Mouse (Mus musculus): ENCODE results near the gene P4htm.

The P4htm gene

DNA sequence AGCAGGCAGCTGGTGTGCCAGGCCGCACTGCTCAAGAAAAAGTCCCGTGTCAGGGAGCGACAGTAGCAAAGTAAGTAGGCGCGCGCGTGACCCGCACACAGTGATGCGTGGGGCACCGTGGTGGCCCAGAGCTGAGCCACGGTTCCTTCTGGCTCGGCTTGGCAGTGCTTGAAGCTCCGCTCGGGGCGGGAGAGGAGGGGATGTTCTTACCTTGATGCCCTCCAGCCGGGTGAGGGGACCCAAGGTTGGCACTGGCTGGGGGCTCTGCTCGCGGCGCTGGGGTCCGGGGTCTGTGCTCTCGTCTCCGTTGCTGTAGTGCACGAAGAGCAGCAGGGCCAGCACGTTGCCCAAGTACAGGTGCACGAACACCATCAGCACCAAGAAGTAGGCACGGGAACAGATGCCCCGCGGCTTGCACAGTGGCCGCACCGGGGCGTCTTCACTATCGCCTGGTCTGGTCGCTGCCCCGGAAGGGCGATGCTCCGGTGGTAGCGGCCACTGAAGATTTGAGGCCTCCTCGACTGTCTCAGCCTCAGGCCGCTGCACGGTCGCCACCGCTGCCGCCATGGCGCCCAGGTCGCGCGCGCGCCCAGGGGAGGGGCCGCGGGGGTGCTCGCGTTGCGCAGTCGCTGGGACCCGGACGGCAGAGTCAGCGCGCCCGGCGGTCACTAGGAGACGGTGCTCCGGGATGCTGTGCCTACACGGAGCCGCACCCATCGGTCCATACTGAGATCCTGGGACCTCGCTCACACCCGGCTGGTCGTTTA is at the start of gene P4htm:
Gene P4htm (minus strand): TSS at position 670 of the 767 bp plus-strand sequence.
- DNase-seq: peak; percentile 53 to 78

DNA sequence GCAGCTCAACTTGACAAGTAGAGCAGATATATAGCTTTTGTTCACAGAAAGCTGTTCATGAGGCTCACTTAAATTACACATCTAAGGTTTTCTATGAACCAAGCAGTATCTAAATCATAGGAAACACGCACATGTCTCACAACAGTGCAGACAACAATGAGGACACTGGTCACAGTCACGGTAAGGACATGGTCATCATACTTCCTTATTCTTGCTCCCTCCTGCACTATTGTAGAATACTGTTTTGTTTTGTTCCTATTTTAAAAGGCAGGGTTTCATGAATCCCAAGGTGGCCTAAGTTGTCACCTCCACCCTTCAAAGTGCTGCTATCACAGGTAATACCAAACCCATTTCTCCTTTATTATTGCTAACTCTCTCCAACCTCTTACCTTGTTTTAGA is 42.4 kb upstream of the P4htm start:
- DNase-seq: no peak

DNA sequence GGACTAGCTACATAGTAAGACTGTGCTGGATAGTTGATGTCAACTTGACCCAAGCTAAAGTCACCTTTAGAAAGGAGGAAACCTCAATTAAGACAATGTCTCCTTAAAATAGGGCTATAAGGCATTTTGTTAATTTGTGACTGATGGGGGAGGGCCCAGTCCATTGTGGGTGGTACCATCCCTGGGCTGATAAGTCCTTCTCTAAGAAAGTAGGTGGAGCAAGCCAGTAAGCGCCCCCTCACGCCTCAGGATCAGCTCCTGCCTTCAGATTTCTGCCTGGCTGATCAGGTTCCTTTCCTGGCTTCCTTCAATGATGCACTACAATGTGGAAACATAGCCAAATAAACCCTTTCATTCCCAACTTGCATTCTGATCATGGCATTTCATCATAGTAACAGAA is 37.9 kb upstream of the P4htm start:
- peak in 1 of 2 experiments; percentile 36 for DNase-seq

DNA sequence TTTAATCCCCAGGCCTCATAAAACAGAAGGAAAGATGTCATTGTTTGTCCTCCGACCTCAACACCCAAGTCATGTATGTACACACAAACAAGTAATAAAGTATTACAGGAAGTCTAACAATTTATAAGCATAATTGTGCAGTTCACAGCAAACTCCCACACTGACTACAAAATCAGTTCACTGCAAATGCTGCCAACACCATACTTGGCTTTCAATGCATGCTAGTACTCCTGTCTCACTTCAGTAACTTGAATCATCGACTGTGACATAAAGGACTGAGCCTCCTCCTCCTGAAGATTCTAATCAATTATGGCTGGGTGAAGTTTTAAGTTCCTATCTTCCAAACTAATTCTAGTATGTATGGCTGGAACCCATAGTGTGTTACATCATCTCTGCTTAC is 36.4 kb upstream of the P4htm start:
- DNase-seq: no peak

DNA sequence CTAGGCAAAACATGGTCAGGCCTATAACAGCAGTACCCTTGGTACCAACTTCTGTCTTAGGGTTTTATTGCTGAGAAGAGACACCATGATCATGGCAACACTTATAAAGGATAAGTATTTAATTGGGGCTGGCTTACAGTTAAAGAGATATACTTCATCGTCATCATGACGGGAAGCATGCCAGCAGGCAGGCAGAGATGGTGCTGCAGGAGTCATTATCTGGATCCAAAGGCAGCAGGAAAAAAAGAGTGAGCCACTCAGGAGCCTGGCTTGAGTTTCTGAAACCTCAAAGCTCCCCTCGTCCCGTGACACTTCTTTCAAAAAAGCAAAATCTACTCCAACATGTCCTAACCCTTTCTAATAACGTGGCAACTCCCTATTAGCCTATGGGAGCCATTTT is 34.9 kb upstream of the P4htm start:
- DNase-seq: no peak

DNA sequence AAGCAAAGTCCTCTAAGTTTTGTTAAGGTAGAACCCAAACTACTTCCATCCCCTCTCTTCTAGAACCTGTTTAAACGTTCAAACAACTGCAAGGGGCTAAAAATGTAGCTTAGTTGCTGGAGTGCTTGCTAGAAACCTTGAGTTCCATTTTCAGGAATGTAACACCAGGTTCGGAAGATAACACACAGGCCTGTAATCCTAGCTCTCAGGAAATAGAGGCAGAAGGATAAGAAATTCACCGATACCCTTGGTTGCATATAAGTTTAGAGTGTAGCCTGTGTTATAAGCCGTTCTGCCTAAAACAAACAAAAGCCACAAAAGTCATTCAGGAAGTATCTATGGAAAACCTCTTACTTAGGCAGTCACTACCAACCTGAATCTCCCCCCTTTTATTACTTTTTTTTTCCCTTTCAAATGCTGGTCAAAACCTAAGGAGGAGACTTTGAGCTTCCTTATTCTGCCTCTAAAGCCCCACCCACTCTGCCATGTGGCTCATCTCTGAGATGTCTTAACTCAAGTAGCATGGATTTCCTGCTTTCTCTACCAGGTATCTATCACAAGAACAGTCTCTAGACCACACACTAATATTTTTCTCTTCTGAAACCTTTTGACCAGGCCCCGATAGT is 34.3 kb upstream of the P4htm start:
- no peak for DNase-seq

DNA sequence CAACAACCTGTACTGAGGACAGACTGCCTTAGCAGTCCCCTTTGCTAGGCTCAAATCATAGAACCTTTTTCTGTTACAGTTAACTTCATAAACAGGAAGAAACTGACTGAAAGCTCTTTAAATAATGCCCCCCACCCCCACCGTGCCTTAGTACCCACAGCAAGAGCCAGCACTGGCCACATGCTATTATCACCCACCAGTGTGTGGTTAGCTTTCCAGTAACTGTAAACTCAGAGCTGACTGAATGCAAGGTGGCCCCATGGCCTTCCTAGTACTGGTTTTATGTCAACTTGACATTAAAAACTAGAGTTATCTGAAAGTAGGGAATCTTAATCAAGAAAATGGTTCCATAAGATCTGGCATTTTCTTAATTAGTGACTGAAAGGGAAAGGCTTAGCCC is 33.2 kb upstream of the P4htm start:
- DNase-seq: no peak

GRCm38 (mm10) chr9:108628141-108628540 is 30.7 kb upstream of the P4htm start:
- no peak for DNase-seq

DNA sequence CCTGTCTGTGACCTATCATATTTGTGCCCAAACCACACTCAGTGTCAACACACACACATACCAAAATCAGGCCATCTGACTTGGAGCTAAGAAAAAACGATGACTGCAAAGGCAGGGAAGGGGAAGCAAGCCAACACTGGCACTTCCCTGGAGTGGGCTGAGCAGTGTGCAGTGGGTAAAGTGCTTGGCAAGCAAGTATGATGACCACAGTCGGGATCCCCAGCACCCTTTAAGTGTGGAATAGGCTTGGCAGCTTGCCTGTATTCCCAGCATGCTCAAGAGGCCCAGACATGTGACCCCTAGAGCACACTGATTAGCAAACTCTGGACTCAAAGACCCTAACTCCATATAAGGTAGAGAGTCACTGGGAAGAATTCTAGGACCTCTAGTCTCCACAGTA is 29.0 kb upstream of the P4htm start:
- DNase-seq: peak; percentile 65 to 72

- no peak for DNase-seq
Measured at GRCm38 (mm10) chr9:108617301-108617700, 19.8 kb upstream of the P4htm start.

- DNase-seq: no peak
Measured at GRCm38 (mm10) chr9:108611488-108611887, 14.0 kb upstream of the P4htm start.

DNA sequence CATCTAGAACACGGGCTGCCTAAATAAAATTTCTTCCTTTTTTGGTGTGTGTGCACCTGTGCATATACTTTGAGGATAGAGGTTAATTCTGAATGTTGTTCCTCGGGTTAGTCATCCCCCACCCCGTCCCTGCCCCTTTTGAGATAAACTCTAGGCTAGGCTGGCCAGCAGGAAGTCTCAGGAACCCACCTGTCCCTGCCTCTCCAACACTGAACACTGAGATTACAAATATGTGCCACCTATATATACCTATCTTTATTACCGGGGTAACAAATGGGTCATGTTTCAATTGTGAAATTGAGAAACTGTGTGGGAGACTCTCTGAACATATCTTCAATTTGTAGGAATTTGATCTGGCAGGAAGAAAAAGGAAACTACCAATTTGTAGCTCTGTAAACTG is 11.4 kb upstream of the P4htm start:
- no peak for DNase-seq

DNA sequence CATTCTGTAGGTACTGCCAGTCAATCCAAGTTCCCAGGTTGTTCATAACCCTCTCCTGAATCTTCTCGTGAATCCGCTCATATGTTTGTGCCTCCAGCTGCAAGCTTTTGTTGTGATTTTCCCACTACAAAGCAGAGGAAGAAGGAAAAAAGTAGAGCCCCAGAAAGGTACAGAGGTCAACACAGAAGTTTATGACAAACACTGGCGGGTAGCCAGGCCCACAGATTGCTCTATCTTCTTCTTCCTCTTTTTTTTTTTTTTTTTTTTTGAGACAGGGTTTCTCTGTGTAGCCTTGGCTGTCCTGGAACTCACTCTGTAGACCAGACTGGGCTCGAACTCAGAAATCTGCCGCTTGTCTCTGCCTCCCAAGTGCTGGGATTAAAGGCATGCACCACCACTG is 10.5 kb upstream of the P4htm start:
- peak in 1 of 2 experiments; percentile 21 for DNase-seq

GRCm38 (mm10) chr9:108601986-108602385 is 4.5 kb upstream of the P4htm start:
- DNase-seq: no peak

GRCm38 (mm10) chr9:108600011-108600410 is 2.5 kb upstream of the P4htm start:
- no peak for DNase-seq

DNA sequence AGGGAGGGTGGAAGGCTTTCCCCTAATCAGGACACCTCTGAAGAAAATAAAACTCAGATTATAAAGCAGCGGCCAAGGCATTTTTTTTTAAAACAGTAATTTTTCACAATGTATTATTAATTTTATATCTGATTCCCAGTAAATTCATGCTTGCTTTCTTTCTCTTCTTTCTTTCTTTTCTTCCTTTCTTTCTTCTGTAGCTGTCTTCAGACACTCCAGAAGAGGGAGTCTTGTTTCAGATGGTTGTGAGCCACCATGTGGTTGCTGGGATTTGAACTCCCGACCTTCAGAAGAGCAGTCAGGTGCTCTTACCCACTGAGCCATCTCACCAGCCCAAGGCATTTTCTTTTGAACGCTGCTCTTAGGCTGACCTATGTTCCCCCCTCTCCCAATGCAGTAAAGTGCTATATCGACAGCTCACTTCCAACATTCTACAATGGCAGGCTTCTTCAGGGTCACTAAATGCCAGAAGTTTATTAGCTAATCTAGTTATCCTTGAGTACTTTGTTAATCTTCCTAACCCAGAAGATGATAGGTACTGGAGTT is 1.6 kb upstream of the P4htm start:
- no peak for DNase-seq

- no peak for DNase-seq
Measured at GRCm38 (mm10) chr9:108594354-108594753, 3.1 kb downstream of the P4htm start.

DNA sequence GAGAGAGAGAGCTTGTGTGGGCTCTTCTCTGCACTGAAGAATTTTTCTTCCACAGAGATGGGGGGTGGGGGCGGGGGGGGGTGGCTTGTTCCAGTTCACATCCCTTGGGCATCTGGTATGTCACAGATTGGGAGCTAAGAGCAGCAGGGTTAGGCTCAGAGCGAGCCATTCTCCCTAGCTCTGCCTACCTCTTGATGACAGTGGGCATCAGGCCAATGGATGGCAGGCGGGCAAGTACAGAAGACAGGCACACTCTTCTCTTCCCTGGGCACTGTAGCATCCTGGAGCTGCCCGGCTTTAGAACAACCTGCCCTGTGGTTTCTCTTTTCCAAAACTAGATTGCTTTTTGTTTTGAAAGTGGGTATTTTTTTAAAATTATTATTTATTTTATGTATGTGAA is 6.0 kb downstream of the P4htm start:
- DNase-seq: no peak

DNA sequence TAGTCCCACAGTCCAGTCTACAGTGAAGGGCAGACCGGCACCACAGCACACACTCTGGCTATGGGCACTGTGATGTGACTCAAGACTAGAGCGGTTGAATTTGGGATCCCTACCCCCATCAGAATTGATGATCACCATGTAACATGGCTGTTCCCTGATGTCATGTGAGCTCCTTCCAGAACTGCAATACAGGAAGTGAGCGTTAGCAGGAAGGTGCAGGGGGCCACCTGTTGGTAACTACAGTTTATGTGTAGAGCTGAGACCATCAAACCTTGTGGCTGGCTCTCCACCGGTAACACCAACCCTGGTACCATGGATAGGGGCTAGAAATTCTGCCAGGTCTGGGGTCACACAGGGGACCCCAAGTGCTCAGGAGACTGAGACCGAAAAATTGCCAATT is 8.2 kb downstream of the P4htm start:
- no peak for DNase-seq

DNA sequence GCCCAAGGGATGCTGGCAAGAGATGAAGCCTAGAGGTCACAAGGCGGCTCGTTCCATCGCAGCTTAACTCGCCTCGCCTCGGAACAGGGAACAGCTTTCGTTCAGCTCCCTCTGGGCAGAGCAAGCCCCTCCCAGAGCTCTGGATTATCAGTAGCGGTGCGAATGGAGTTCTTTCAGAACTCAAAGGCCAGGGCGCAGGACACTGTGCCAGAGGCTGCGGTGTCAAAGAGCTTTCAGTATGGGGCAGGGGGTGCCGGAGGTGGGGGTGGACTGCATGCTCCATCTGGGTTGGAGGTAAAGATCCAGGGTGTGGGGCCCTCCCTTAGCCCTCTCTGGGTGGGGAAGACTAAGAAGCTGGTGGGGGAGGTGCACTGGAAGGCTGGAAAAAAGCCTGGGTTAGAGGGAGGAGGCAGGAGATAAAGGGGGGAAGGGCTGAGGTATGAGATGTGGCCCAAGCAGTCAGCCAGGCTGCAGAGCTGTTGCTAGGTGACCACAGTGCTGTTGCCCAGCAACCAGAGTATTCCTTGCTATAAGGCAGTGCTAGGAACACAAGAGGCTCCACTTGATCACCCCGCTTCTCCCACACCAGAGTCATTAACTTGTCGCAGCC is 9.8 kb downstream of the P4htm start:
- DNase-seq: peak; percentile 54 to 80

- DNase-seq: no peak
Measured at GRCm38 (mm10) chr9:108579344-108579690, 18.1 kb downstream of the P4htm start.

DNA sequence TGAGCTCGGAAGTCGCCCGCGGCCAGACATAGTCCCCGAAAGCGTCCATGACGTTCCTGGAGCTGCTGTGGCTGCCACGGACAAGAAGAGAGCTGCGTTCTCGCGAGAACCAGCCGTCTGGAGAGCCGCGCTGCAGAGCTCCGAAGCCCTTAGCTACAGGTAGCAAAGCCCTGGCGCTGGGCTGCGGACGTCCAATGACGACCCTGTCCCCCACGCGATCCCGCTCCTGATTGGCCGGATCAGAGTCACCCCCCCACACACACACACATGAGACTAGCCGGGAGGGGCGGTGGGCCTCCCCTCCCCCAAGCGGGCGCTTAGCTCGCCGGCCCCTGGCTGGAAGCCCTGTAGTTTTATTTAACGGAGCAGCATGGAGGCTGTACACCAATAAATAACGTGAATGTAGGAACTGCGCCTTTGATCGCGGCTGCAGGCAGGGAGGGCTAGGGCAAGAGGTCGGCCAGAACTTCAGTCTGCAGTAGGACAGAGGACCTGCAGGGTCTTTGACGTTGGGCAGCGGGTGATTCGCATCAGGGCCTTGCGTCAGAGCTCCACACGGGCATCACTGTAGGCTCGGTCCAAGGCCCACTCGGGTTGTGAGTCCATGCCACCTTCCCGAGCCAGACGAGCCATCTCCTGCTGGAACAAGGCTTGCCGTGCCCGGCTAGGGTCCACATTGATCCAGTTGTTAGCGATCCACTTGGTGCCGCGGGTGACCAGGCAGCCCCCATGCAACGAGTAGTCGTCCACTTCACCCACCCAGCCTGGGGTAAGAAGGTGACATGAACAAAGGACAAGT is 18.7 kb downstream of the P4htm start, which contains the start of gene Wdr6:
Gene Wdr6 (minus strand): TSS at position 195 of the 799 bp plus-strand sequence.
- DNase-seq: peak; percentile 95 to 99

DNA sequence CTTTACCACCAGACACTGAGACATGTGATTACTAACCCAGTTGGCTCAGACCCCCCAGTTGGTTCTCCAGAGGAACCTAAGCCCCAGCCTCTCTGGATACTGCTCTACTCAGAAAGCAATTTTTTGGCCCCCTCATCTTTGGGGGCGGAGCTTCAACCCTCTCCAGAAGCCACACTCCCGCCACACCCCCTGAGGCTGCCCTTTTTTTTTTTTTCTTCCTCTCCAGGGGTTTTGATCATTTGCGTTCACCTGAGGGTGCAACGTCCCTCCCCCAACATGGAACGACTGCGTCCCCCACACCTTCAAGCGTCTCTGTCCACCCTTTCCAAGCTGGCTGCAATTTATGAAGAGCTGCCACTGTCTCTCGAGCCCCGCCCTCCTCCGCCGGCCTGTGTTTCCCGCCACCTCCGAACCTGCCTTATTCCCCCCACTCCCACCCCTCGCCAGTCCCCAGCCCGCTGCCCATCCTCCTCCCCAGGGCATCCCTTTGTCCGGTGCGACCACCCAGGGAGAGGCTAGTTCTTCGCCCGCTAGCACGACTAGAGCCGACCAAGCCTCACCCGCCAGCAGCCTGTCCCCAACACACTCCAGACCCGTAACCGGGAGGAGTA is 19.4 kb downstream of the P4htm start:
- peak; percentile 49 to 69 for DNase-seq
